Mouse (Mus musculus) liver, adult (tissue): ENCODE data around the gene Os9.

Source experiments
- GATA4 ChIP-seq: IDR thresholded peaks from 2 replicates; pipeline ENCODE4 v1.6.1; 2014; ENCODE audit warnings: mild to moderate bottlenecking, low read length; ENCODE audit not compliant: insufficient replicate concordance

Os9 gene

GRCm38 (mm10) chr10:127078677-127079575 lies 42.0 kb downstream of the Os9 start:
- no peak for TF ChIP-seq GATA4

DNA sequence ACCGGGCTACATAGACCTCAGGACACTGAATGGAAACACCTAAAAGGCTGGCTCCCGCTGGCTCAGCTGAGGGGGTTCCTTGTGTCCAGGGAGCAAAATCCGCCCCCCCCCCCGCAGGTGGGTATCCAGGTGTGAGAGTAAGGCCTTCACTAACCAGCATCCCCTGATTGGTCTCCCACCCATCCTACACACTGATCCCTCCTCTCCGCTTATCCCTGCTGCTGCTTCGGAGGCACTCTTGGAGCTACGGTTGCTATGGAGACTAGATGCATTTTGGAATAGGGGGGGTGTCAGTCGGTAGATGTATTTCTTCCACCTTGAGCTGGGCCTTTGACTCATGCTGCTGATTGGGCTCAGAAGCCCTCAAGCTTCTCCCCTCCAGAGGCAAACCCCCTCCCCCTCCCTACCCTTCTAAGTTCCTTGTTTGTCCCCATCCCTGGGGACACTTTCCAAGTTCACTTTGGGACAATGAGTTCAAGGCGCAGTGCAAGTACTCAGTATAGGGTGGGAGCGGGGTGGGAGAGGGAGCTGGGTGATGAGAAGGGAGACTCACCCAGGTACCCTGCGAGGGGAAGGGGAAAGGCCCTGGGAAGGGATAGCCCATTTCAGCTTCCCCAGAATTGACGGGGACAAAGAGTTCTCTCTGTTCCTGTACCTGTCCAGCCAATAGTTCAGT lies 42.8 kb downstream of the Os9 start:
- TF ChIP-seq GATA4 = no peak

DNA sequence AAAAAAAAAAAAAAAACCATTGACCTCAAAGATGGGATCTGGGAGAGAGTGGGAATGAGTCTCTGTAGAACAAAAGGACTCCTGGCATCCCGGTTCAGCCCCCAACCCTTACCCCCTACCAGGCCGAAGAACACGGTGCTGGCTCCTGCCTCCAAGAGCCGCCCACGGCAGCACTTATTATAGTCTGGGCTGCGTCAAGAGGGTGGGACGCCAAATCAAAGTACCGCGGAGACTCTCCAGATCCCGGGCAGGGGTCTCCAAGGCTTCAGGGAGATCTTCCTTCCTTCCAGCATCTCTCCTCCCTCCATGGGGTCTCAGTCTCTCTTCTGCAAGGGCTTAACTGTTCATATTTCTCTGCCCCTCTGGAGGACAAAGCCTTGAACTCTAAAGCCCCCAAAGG lies 43.4 kb downstream of the Os9 start:
- TF ChIP-seq GATA4 = no peak

GRCm38 (mm10) chr10:127076082-127076481 lies 44.8 kb downstream of the Os9 start:
- no peak for TF ChIP-seq GATA4

DNA sequence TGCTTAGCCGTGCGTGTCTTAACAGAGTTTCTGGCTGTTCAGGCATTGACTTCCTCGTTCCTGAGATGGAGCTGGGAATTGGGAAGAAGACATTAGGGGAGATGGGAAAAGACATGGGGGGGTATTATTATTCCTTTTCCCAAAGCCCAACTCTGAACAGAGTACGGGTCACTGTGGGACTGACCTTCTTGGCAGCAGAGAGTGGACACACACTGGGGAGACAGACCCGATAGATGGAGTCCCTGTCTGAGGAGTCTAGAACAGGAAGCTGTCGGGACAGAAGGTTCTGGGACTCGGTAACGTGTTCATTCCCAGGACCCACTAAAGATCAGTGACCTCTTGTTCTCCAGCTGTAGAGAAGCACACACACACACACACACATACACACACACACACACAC lies 45.3 kb downstream of the Os9 start:
- TF ChIP-seq GATA4 = no peak

GRCm38 (mm10) chr10:127075080-127075479 lies 45.9 kb downstream of the Os9 start, which contains the start of gene Agap2:
Gene Agap2 (plus strand): TSS chr10:127075284.
- TF ChIP-seq GATA4 = no peak

- TF ChIP-seq GATA4 = no peak
Measured at GRCm38 (mm10) chr10:127073981-127074380, 47.0 kb downstream of the Os9 start.

DNA sequence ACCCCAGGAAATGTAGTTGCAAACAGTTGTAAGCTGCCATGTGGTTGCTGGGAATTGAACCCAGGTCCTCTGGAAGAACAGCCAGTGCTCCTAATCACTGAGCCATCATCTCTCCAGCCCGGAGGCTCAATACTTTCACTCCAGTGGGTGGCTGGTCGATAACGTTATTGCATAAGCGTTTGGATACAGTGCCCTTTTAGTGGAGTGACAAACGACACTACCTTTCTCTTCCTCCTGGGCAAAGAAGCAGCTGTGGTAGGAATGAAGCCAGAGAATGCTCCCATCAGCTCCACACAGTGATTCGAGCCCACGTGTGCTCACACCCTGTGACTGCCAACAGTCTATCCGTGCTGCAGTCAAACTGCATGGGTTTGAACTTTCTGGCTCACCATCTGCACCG lies 49.7 kb downstream of the Os9 start:
- 0 out of 2 replicates have a peak, but pooled peaks have one; percentile 10 for TF ChIP-seq GATA4

DNA sequence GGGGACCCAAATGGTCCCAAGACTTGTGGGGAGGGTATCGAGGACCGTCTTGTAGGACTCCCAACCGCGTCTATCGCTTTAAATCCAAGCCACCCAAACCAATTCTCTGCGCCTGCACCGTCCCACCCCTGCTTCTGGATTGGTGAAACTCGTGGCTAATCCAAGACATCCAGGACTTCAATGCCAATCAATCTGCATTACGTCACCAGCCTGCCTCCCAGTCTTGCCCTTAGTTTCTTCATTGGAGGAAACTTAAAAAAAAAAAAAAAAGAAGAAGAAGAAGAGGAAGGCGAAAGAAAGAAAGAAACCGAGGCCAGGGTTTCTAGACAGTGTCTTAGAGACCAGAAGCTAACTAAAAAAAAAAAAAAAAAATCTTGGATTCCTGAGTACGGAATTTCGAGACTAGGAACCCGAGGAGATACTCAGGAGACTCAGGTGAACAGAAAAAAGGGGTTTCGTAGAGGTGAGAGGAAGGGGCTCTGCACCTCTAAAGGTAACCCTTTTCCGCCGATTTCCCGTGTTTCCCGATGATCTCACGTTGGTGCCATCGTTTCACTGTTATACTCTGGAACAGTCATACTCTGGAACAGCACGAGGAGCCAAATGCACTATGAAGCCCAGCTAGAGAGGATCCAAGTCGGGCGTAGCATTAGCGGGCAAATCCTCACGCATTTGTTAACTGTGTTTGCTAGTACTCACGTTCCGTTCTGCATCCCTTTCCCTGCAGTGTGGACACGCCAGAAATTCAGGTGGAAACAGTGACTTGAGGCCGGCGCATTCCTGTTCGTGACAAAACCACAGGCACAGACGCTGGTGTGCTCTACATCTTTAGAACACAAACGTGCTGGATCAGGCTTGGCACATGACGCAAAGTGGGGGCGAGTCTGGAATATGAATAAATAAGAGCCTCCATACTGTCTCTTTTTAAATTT lies 50.5 kb downstream of the Os9 start, which contains the start of gene Tspan31:
Gene Tspan31 (minus strand): TSS at position 75 of the 932 bp plus-strand sequence.
- no peak; the same call in 1 of the 2 replicates for TF ChIP-seq GATA4

GRCm38 (mm10) chr10:127069281-127070189 lies 51.4 kb downstream of the Os9 start:
- no peak for TF ChIP-seq GATA4

GRCm38 (mm10) chr10:127068360-127069038 lies 52.4 kb downstream of the Os9 start:
- TF ChIP-seq GATA4 = no peak

DNA sequence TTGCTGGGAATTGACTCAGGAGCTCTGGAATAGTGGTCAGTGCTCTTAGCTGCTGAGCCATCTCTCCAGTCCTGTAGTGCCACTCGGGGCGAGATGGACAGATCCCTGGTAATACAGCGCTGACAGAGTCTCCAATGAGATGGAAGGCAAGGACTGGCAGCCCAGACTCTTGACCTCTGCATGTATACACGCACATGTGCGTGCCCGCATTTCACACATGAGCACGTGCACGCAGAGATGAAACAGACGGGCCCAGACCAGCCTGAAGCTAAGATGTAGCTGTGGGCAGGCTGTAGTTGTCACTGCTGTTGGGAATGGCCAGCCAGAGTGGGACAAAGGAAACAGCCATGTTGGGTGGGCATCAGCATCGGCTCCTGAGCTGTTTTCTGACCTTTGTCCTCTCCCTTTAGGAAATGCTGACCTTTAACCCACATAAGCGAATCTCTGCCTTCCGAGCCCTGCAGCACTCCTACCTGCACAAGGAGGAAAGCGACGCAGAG lies 54.4 kb downstream of the Os9 start:
- no peak for TF ChIP-seq GATA4

- no peak; the same call in 1 of the 2 replicates for TF ChIP-seq GATA4
Measured at GRCm38 (mm10) chr10:127065981-127066380, 55.0 kb downstream of the Os9 start.
